Mouse (Mus musculus) thymus, adult 2 months (tissue): Measurements from ENCODE around the gene Dcaf8.

Experiments
- CTCF ChIP-seq: fragments of 200-500 bp; IDR thresholded peaks from 2 replicates; pipeline ENCODE4 v1.5.1; 2012; ENCODE audit warnings: mild to moderate bottlenecking, control low read depth, low read length, moderate library complexity, borderline replicate concordance; ENCODE audit not compliant: control insufficient read depth, poor library complexity, insufficient read depth; ENCODE audit errors: extremely low read depth
- POLR2A ChIP-seq: fragments of 200-500 bp; IDR thresholded peaks from 2 replicates; pipeline ENCODE4 v1.6.1; 2012; ENCODE audit warnings: mild to moderate bottlenecking, low read length, control low read depth, moderate library complexity; ENCODE audit not compliant: control insufficient read depth, poor library complexity, insufficient read depth; ENCODE audit errors: extremely low read depth

- TF ChIP-seq POLR2A (no peak), CTCF (no peak)
These were observed 50.4 kb downstream of the Dcaf8 start for GRCm38 (mm10) chr1:172198316-172198715.
